Mouse (Mus musculus) kidney, adult 8-10 months (tissue): ENCODE results near the gene Tnfrsf9.

ENCODE experiments used
- DNase-seq, 2 experiments: peaks; one replicate each; pipeline ENCODE4 v3.0.0; 2022

Gene Tnfrsf9

GRCm38 (mm10) chr4:150937293-150938062 is 23.1 kb downstream of the Tnfrsf9 start:
- no peak for DNase-seq

- no peak for DNase-seq
These were observed 23.7 kb downstream of the Tnfrsf9 start for GRCm38 (mm10) chr4:150938063-150938452.

- no peak for DNase-seq
These were observed 25.8 kb downstream of the Tnfrsf9 start for GRCm38 (mm10) chr4:150939991-150940651.

GRCm38 (mm10) chr4:150944707-150945106 is 30.3 kb downstream of the Tnfrsf9 start:
- DNase-seq = no peak

- DNase-seq = no peak
These were observed 36.6 kb downstream of the Tnfrsf9 start for GRCm38 (mm10) chr4:150950972-150951371.

- no peak for DNase-seq
These were observed 42.2 kb downstream of the Tnfrsf9 start for GRCm38 (mm10) chr4:150956369-150957105.

- no peak for DNase-seq
These were observed 42.7 kb downstream of the Tnfrsf9 start for GRCm38 (mm10) chr4:150957106-150957458.

- peak; percentile 29 to 36 for DNase-seq
These were observed 44.2 kb downstream of the Tnfrsf9 start for GRCm38 (mm10) chr4:150958536-150958935.

GRCm38 (mm10) chr4:150962231-150962630 is 47.9 kb downstream of the Tnfrsf9 start:
- peak; percentile 74 to 79 for DNase-seq

GRCm38 (mm10) chr4:150963711-150964110 is 49.3 kb downstream of the Tnfrsf9 start:
- DNase-seq = no peak

GRCm38 (mm10) chr4:150964635-150965554 is 50.5 kb downstream of the Tnfrsf9 start:
- DNase-seq = peak; percentile 76 to 94

GRCm38 (mm10) chr4:150965555-150965951 is 51.2 kb downstream of the Tnfrsf9 start:
- DNase-seq = no peak

- peak; percentile 37 to 81 for DNase-seq
These were observed 52.2 kb downstream of the Tnfrsf9 start for GRCm38 (mm10) chr4:150966556-150966955.

GRCm38 (mm10) chr4:150968956-150969355 is 54.6 kb downstream of the Tnfrsf9 start:
- no peak for DNase-seq

GRCm38 (mm10) chr4:150973264-150973663 is 58.9 kb downstream of the Tnfrsf9 start:
- DNase-seq = no peak

- DNase-seq = peak in 1 of 2 experiments; percentile 19
These were observed 60.8 kb downstream of the Tnfrsf9 start for GRCm38 (mm10) chr4:150975145-150975544.

- DNase-seq = peak in 1 of 2 experiments; percentile 31
These were observed 64.0 kb downstream of the Tnfrsf9 start for GRCm38 (mm10) chr4:150978156-150978910.

GRCm38 (mm10) chr4:150979455-150979854 is 65.1 kb downstream of the Tnfrsf9 start:
- no peak for DNase-seq

- no peak for DNase-seq
These were observed 65.8 kb downstream of the Tnfrsf9 start for GRCm38 (mm10) chr4:150980153-150980552.

- peak in 1 of 2 experiments; percentile 54 for DNase-seq
These were observed 75.8 kb downstream of the Tnfrsf9 start for GRCm38 (mm10) chr4:150990148-150990547.
